Comparison of ENCODE assay signal across 8 mouse cellular contexts in the genomic region with DNA sequence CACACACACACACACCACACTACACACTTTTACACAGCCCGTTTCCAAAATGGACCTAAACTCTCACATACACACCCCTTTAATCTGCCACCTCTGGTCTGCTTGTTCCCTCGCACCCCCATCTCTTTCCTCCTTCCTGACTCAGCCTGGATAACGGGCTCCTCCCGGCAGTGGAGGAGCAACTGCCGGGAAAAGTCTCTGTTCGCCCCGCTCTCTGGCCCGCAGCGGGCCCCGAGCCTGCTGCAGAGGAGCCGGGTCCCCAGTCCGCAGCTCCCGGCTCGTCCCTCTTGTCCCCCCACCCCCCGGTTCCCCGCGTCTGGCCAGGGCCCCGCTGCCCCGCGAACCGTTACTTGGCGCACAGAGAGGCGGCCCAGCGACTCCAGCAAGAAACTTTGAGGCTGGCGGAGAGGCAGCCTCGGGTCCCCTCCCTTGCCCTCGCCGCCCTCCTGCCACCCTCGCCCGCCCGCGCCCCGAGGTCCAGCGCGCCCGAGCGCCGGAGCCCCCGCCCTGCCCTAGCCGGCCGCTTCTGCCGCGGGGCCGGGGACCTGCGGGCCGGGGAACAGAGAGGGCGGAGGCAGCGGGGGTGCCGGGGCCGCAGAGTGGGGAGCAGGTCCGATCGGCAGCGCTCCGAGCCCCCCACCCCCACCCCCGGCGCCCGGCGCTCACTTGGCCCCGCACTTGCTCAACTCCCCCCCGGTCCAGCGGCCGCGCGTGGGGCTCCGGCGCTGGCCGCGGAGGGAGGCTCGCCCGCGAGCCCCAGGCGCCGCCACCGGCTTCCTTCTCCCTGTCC. TPM values are rescaled to one million over a fixed set of nuclear protein-coding genes. Genes with fewer than 3 reads are reported as not detected.
DNase-seq lines count a peak whose midpoint lies in the region; ATAC-seq lines count a peak whose summit lies in the region.

No protein-coding gene starts in this region.

- H3K9ac ChIP-seq in forebrain, embryonic 11.5 days (ENCODE audit: low read length): peak overlapping the region; percentile 99
- peak overlapping the region; percentile 92 for H3K9ac ChIP-seq in hindbrain, embryonic 14.5 days
- peak overlapping the region; percentile 74 for H3K9ac ChIP-seq in stomach, embryonic 15.5 days

- H3K4me3 ChIP-seq in forebrain, embryonic 11.5 days (ENCODE audit: low read depth, low read length): peak overlapping the region; percentile 95
- H3K4me3 ChIP-seq in hindbrain, embryonic 14.5 days (replicated peaks; ENCODE audit: low read length): peak overlapping the region; percentile 78
- peak overlapping the region; percentile 66 for H3K4me3 ChIP-seq in stomach, embryonic 15.5 days (replicated peaks)

- no peaks in the 10 kb centered on the region for H3K36me3 ChIP-seq in forebrain, embryonic 11.5 days (ENCODE audit: control insufficient read depth, insufficient read depth, low read length)
- H3K36me3 ChIP-seq in hindbrain, embryonic 14.5 days (replicated peaks; ENCODE audit: control insufficient read depth, insufficient read depth): no peaks in the 10 kb centered on the region
- no peaks in the 10 kb centered on the region for H3K36me3 ChIP-seq in stomach, embryonic 15.5 days

- peak; percentile 35 for ATAC-seq in forebrain, embryonic 11.5 days (replicated peaks; ENCODE audit: low FRiP score)
- peak; percentile 16 for ATAC-seq in hindbrain, embryonic 14.5 days (ENCODE audit: low FRiP score)
- ATAC-seq in stomach, embryonic 15.5 days (ENCODE audit: insufficient read depth, low FRiP score, low read depth): peak; percentile 8; the same call in 1 of the 2 replicates

- peak overlapping the region; percentile 55 for H3K4me2 ChIP-seq in forebrain, embryonic 11.5 days (ENCODE audit: low read depth, low read length, severe bottlenecking)
- peak overlapping the region; percentile 74 for H3K4me2 ChIP-seq in hindbrain, embryonic 14.5 days (replicated peaks)
- peak overlapping the region; percentile 78 for H3K4me2 ChIP-seq in stomach, embryonic 15.5 days

- no peaks in the 10 kb centered on the region for H3K27me3 ChIP-seq in forebrain, embryonic 11.5 days (ENCODE audit: control insufficient read depth, insufficient read depth, low read length)
- no peaks in the 10 kb centered on the region for H3K27me3 ChIP-seq in hindbrain, embryonic 14.5 days (ENCODE audit: control insufficient read depth, insufficient read depth, low read length)
- H3K27me3 ChIP-seq in stomach, embryonic 15.5 days (replicated peaks): 0 out of 2 replicates have a peak, but pooled peaks cover 7% of the 10 kb centered on the region

- H3K4me1 ChIP-seq in forebrain, embryonic 11.5 days (replicated peaks; ENCODE audit: control insufficient read depth, insufficient read depth, low read length): peaks cover 27% of the 10 kb centered on the region
- peaks cover 32% of the 10 kb centered on the region for H3K4me1 ChIP-seq in hindbrain, embryonic 14.5 days (replicated peaks; ENCODE audit: control insufficient read depth, insufficient read depth, low read length)
- no peaks in the 10 kb centered on the region for H3K4me1 ChIP-seq in stomach, embryonic 15.5 days

- no peaks in the 10 kb centered on the region for H3K9me3 ChIP-seq in forebrain, embryonic 11.5 days (ENCODE audit: control insufficient read depth, low read length)
- no peaks in the 10 kb centered on the region for H3K9me3 ChIP-seq in hindbrain, embryonic 14.5 days (ENCODE audit: control insufficient read depth, low read length)
- H3K9me3 ChIP-seq in stomach, embryonic 15.5 days: no peaks in the 10 kb centered on the region

- peak; percentile 46 to 76 for DNase-seq in heart, adult 18-20 months
- DNase-seq in heart, adult 9 months (ENCODE audit: low spot score in 2 of 2): no peak
- DNase-seq in NIH3T3 (ENCODE audit: low read depth): peak; percentile 71
- DNase-seq in forebrain, embryonic 11.5 days (ENCODE audit: low spot score): peak; percentile 80
- DNase-seq in hindbrain, embryonic 14.5 days (ENCODE audit: low spot score): no peak
- peak; percentile 52 to 53 for DNase-seq in lung, postnatal 4 days
- DNase-seq in left cerebral cortex, postnatal 36 days (ENCODE audit: low spot score in 2 of 2): no peak

- H3K27ac ChIP-seq in forebrain, embryonic 11.5 days (ENCODE audit: low read depth, low read length): peak overlapping the region; percentile 97
- H3K27ac ChIP-seq in hindbrain, embryonic 14.5 days: peak overlapping the region; percentile 97
- peak overlapping the region; percentile 89 for H3K27ac ChIP-seq in stomach, embryonic 15.5 days

- intact Hi-C loops in left cerebral cortex, postnatal 36 days (cut with DNase I): loop anchor here (5.0 to 10.0 kb wide), 3 partner anchors 77 to 1325 kb away; no protein-coding TSS in a partner anchor

- WGBS in forebrain, embryonic 11.5 days: under 1% methylated on average over 60 of the region's 74 CpGs
- under 1% methylated on average over 60 of the region's 74 CpGs for WGBS in hindbrain, embryonic 14.5 days
- WGBS in stomach, embryonic 15.5 days: under 1% methylated on average over 56 of the region's 74 CpGs

RNA-seq across cellular contexts. Expression of a gene that starts 7.8 kb away (rescaled TPM):
- total RNA-seq in heart, adult 18-20 months (2021): 10 to 100 TPM; 34.4 to 44.2 TPM
- 45.6 and 50.0 TPM in 2 replicates for polyA plus RNA-seq in forebrain, embryonic 11.5 days (2014; fragmentation: Nextera tagmentation; extraction: Ambion mirVana)
- polyA plus RNA-seq in hindbrain, embryonic 14.5 days (2014; fragmentation: Nextera tagmentation; extraction: Ambion mirVana): 38.8 and 41.9 TPM in 2 replicates
- polyA plus RNA-seq in stomach, embryonic 15.5 days (2015; fragmentation: Nextera tagmentation; extraction: Ambion mirVana): 46.5 and 49.9 TPM in 2 replicates
- total RNA-seq in left cerebral cortex, postnatal 36 days (2021): 100 to 1,000 TPM; 166 to 196 TPM

Comparison
In these comparisons a context has a peak if more than half of its experiments do, and no peak if none do; other contexts are left out.
1. DNase-seq: peak in heart, adult 18-20 months (2 of 2), NIH3T3 (single experiment), forebrain, embryonic 11.5 days (single experiment) and lung, postnatal 4 days (2 of 2); none in heart, adult 9 months (0 of 2), hindbrain, embryonic 14.5 days (single experiment) and left cerebral cortex, postnatal 36 days (0 of 2).
2. Peak in every context shown above with its lines, with median percentiles within 50 percentile points of each other: ATAC-seq, H3K27ac ChIP-seq, H3K4me2 ChIP-seq, H3K4me3 ChIP-seq and H3K9ac ChIP-seq.